Mouse (Mus musculus): ENCODE results near the gene Jmjd1c. TPM values are rescaled to one million over a fixed set of nuclear protein-coding genes. Genes with fewer than 3 reads are reported as not detected.

The Jmjd1c gene
- total RNA-seq, 2 experiments from 2014 or later: 38.5 to 40.9 TPM

GRCm38 (mm10) chr10:67180799-67181198 is 84.9 kb downstream of the Jmjd1c start:
- intact Hi-C loops (cut with DNase I): loop anchor here (5.0 kb wide), 1 partner anchor 268 kb away; no protein-coding TSS in a partner anchor
- no peak for DNase-seq (ENCODE audit: low spot score)

GRCm38 (mm10) chr10:67182651-67183050 is 86.7 kb downstream of the Jmjd1c start:
- intact Hi-C loops (cut with DNase I): loop anchor here (5.0 kb wide), 1 partner anchor 270 kb away; no protein-coding TSS in a partner anchor
- no peak for DNase-seq (ENCODE audit: low spot score)

- no peak for DNase-seq (ENCODE audit: low spot score)
- intact Hi-C loops (cut with DNase I): loop anchor here (5.0 kb wide), 1 partner anchor 271 kb away; no protein-coding TSS in a partner anchor
These were observed 87.2 kb downstream of the Jmjd1c start for GRCm38 (mm10) chr10:67183086-67183485.

GRCm38 (mm10) chr10:67184441-67185070 is 88.6 kb downstream of the Jmjd1c start:
- DNase-seq (ENCODE audit: low spot score): no peak
- intact Hi-C loops (cut with DNase I): loop anchor here (5.0 kb wide), 5 partner anchors 43 to 272 kb away; no protein-coding TSS in a partner anchor

GRCm38 (mm10) chr10:67185491-67186081 is 89.7 kb downstream of the Jmjd1c start:
- intact Hi-C loops (cut with DNase I): loop anchor here (5.0 kb wide), 4 partner anchors 42 to 263 kb away; no protein-coding TSS in a partner anchor
- peak; percentile 78 for DNase-seq (ENCODE audit: low spot score)

- no peak for DNase-seq (ENCODE audit: low spot score)
- intact Hi-C loops (cut with DNase I): loop anchor here (5.0 kb wide), 4 partner anchors 41 to 264 kb away; no protein-coding TSS in a partner anchor
These were observed 90.6 kb downstream of the Jmjd1c start for GRCm38 (mm10) chr10:67186489-67186888.

- DNase-seq (ENCODE audit: low spot score): no peak
- intact Hi-C loops (cut with DNase I): loop anchor here (5.0 kb wide), 4 partner anchors 40 to 265 kb away; no protein-coding TSS in a partner anchor
These were observed 91.1 kb downstream of the Jmjd1c start for GRCm38 (mm10) chr10:67187001-67187453.

GRCm38 (mm10) chr10:67187952-67188351 is 92.0 kb downstream of the Jmjd1c start:
- no peak for DNase-seq (ENCODE audit: low spot score)

GRCm38 (mm10) chr10:67189057-67189456 is 93.1 kb downstream of the Jmjd1c start:
- intact Hi-C loops (cut with DNase I): loop anchor here (5.0 kb wide), 4 partner anchors 38 to 267 kb away; no protein-coding TSS in a partner anchor
- DNase-seq (ENCODE audit: low spot score): no peak

More at GRCm38 (mm10) chr10:67187952-67188351, 92.0 kb downstream of the Jmjd1c start:
- intact Hi-C loops (cut with DNase I): loop anchor here (5.0 kb wide), 4 partner anchors 39 to 266 kb away; no protein-coding TSS in a partner anchor

- intact Hi-C loops (cut with DNase I): no loop called here
- no peak for DNase-seq (ENCODE audit: low spot score)
These were observed 94.3 kb downstream of the Jmjd1c start for GRCm38 (mm10) chr10:67190261-67190660.

- intact Hi-C loops (cut with DNase I): no loop called here
- no peak for DNase-seq (ENCODE audit: low spot score)
These were observed 96.4 kb downstream of the Jmjd1c start for GRCm38 (mm10) chr10:67192366-67192765.

- intact Hi-C loops (cut with DNase I): no loop called here
- DNase-seq (ENCODE audit: low spot score): no peak
These were observed 97.2 kb downstream of the Jmjd1c start for GRCm38 (mm10) chr10:67193003-67193652.

GRCm38 (mm10) chr10:67194046-67194445 is 98.1 kb downstream of the Jmjd1c start:
- intact Hi-C loops (cut with DNase I): no loop called here
- DNase-seq (ENCODE audit: low spot score): no peak

- intact Hi-C loops (cut with DNase I): no loop called here
- no peak for DNase-seq (ENCODE audit: low spot score)
These were observed 99.7 kb downstream of the Jmjd1c start for GRCm38 (mm10) chr10:67195671-67196070.

- intact Hi-C loops (cut with DNase I): no loop called here
- no peak for DNase-seq (ENCODE audit: low spot score)
These were observed 101.3 kb downstream of the Jmjd1c start for GRCm38 (mm10) chr10:67197186-67197585.

GRCm38 (mm10) chr10:67197829-67198228 is 101.9 kb downstream of the Jmjd1c start:
- intact Hi-C loops (cut with DNase I): no loop called here
- no peak for DNase-seq (ENCODE audit: low spot score)

GRCm38 (mm10) chr10:67201769-67202168 is 105.8 kb downstream of the Jmjd1c start:
- intact Hi-C loops (cut with DNase I): no loop called here
- no peak for DNase-seq (ENCODE audit: low spot score)

GRCm38 (mm10) chr10:67202470-67202869 is 106.5 kb downstream of the Jmjd1c start:
- no peak for DNase-seq (ENCODE audit: low spot score)
- intact Hi-C loops (cut with DNase I): no loop called here

- intact Hi-C loops (cut with DNase I): loop anchor here (5.0 kb wide), 1 partner anchor 293 kb away; no protein-coding TSS in a partner anchor
- DNase-seq (ENCODE audit: low spot score): no peak
These were observed 108.9 kb downstream of the Jmjd1c start for GRCm38 (mm10) chr10:67204652-67205407.

- intact Hi-C loops (cut with DNase I): loop anchor here (5.0 kb wide), 1 partner anchor 296 kb away; no protein-coding TSS in a partner anchor
- no peak for DNase-seq (ENCODE audit: low spot score)
These were observed 112.0 kb downstream of the Jmjd1c start for GRCm38 (mm10) chr10:67207931-67208330.
